Mouse (Mus musculus): Measurements from ENCODE around the gene Vps11.
"Not testable (repeated sequence)": the region's sequence is repeated elsewhere in the genome, so short reads cannot be mapped to it uniquely, and the experiment has no call there.

Vps11 gene

GRCm38 (mm10) chr9:44335331-44336092 lies 26.0 kb downstream of the Vps11 start:
- peak; percentile 28 for DNase-seq (ENCODE audit: low read depth, low spot score)

GRCm38 (mm10) chr9:44334396-44335330 lies 26.8 kb downstream of the Vps11 start, which contains the start of gene H2afx:
Gene H2afx (plus strand): TSS chr9:44334694.
- peak; percentile 98 for DNase-seq (ENCODE audit: low read depth, low spot score)

GRCm38 (mm10) chr9:44332918-44333638 lies 28.4 kb downstream of the Vps11 start:
- no peak for DNase-seq (ENCODE audit: low read depth, low spot score)

DNA sequence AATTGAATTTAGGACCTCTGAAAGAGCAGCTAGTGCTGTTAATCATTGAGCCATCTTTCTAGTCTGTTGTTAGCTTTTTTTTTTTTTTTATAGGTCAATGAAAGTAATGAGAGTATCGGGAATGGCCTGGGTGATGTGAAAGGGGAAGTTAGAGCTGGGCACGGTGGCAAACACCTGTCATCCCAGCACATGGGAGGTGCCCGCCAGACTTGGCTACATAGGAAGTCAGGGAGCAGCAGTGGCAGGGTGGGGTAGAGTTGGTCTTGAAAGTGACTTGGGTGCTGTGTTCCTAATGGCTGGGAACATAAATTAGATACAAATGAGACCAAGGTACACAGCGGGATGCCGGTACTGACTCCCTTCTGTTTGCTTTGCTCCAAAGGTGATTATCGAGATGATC lies 30.7 kb downstream of the Vps11 start:
- no peak for DNase-seq (ENCODE audit: low read depth, low spot score)

GRCm38 (mm10) chr9:44327926-44328325 lies 33.5 kb downstream of the Vps11 start:
- no peak for DNase-seq (ENCODE audit: low read depth, low spot score)

GRCm38 (mm10) chr9:44327064-44327711 lies 34.3 kb downstream of the Vps11 start:
- DNase-seq (ENCODE audit: low read depth, low spot score), result no peak

- peak; percentile 87 for DNase-seq (ENCODE audit: low read depth, low spot score)
Measured at GRCm38 (mm10) chr9:44326371-44327063, 35.0 kb downstream of the Vps11 start.

- DNase-seq (ENCODE audit: low read depth, low spot score), result no peak
Measured at GRCm38 (mm10) chr9:44325768-44326370, 35.6 kb downstream of the Vps11 start, which contains the start of gene Dpagt1. Gene Dpagt1 (plus strand): TSS chr9:44326019.

GRCm38 (mm10) chr9:44325032-44325767 lies 36.3 kb downstream of the Vps11 start:
- not testable (repeated sequence) for DNase-seq (ENCODE audit: low read depth, low spot score)

GRCm38 (mm10) chr9:44324147-44324546 lies 37.3 kb downstream of the Vps11 start:
- DNase-seq (ENCODE audit: low read depth, low spot score), result peak; percentile 27

GRCm38 (mm10) chr9:44323656-44324055 lies 37.8 kb downstream of the Vps11 start:
- DNase-seq (ENCODE audit: low read depth, low spot score), result not testable (repeated sequence)

GRCm38 (mm10) chr9:44320799-44321133 lies 40.7 kb downstream of the Vps11 start:
- DNase-seq (ENCODE audit: low read depth, low spot score), result no peak

DNA sequence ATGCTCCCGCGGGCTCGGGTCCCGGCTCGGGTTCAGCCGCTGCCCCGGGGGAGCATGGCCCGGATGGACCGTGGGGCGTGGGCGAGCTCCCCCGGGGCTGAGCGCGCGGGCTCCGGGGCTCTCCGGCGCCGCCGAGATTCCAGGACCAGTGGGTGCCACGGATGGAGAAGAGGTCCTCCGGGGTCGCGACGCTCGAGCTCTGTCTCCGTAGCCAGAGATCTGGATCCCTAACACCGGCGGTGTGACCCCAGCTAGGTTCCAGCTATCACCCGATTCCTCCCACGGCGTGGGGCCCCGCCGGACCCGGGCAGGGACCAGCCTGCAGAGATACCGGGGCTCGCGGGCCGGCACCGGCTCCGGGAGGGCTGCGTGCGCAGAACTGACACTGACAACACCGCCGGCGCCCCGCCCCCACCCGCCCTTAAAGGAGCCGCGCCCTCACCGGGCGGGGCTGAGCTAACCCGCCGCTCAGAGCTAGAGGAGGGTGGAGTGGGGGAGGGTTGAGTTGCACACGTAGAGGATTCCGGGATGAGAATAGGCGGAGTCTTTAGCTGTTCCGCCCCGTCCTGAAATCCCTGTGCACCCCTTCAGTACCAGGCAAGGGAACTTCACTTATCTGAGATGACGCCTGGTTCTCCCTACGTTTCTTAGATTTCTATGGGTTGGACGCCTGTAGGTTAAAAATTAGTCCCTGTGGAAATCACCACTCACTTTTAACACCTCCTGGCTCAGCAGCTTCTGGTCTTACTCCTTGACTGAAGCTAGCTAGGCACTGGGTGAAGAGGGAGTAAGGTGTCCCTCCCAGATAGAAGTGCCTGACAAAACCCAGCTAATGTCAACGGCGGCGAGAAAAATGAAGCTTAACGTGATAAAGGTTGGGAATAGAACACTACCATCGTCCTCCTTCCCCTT lies 41.3 kb downstream of the Vps11 start, which contains the start of gene C2cd2l:
C2cd2l (minus strand) TSS at position 399 of the 912 bp plus-strand sequence.
- peak; percentile 92 for DNase-seq (ENCODE audit: low read depth, low spot score)

DNA sequence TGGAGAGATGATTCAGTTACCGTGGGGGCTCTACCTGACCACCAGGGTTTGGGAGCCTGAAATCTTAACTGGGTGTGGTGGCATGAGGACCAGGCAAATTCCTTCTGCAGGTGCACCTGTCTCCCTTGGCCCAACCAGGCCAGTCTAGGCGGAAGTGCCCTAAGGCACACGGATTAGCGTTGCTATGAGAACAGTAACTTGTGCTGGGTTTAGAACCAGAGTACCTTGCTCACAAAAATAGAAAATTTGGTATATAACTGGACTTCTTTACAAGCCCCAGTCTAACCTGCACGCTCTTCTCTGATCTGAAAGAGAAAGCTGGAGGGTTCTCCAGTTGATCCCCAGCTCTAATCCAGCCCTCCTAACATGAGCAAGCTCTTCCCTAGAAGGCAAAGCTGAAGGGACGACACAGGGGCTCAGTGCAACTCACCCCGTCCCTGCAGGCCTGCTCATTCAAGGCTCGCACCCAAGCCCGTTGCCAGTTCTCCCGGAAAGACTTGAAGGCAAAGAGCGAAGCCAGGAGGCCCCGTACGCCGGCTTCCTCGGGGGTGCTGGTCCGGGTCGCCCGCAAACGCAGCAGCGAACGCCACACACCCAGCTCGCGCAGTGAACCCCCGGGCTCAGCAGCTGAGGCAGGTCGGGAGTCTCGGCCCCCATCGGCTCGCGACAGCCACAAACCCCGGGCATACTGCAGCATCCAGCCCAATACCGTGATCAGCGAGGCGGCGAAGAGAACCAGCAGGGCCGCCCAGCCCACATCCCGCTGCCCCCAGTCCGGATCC lies 42.2 kb downstream of the Vps11 start:
- peak; percentile 52 for DNase-seq (ENCODE audit: low read depth, low spot score)

DNA sequence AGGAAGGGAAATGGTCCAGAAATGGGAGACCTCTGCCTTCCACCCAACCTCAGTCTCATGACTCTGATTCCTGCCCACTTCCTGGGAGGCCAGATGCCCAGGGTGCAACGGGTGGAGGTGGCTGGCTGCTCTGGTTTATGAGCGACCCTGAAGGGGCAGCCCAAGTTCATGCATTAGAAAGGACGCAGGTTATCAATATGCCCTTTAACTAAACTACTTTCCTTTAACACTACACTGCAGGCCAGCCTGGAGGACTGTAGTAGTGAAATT lies 42.7 kb downstream of the Vps11 start:
- DNase-seq (ENCODE audit: low read depth, low spot score), result no peak

GRCm38 (mm10) chr9:44318076-44318825 lies 43.2 kb downstream of the Vps11 start:
- no peak for DNase-seq (ENCODE audit: low read depth, low spot score)

GRCm38 (mm10) chr9:44317452-44317851 lies 44.0 kb downstream of the Vps11 start:
- no peak for DNase-seq (ENCODE audit: low read depth, low spot score)

Measured in CD4-positive, CD25-positive, alpha-beta regulatory T cell, adult 2 months (primary cell).